Mouse (Mus musculus): ENCODE measurements around the gene Ccdc65.
A peak's percentile ranks its signal among the peaks of the same experiment; 100 is the strongest.

Gene Ccdc65

GRCm38 (mm10) chr15:98707766-98708372 is at the start of gene Ccdc65:
Gene Ccdc65, plus strand, starts transcription at chr15:98708207.
- peak; percentile 83 for DNase-seq

GRCm38 (mm10) chr15:98662198-98662566 is 45.8 kb upstream of the Ccdc65 start:
- no peak for DNase-seq

GRCm38 (mm10) chr15:98662567-98663545 is 45.2 kb upstream of the Ccdc65 start, which contains the start of gene Ddx23:
Gene Ddx23, minus strand, starts transcription at chr15:98662894.
- DNase-seq = peak; percentile 91

GRCm38 (mm10) chr15:98664042-98664907 is 43.7 kb upstream of the Ccdc65 start:
- no peak for DNase-seq

DNA sequence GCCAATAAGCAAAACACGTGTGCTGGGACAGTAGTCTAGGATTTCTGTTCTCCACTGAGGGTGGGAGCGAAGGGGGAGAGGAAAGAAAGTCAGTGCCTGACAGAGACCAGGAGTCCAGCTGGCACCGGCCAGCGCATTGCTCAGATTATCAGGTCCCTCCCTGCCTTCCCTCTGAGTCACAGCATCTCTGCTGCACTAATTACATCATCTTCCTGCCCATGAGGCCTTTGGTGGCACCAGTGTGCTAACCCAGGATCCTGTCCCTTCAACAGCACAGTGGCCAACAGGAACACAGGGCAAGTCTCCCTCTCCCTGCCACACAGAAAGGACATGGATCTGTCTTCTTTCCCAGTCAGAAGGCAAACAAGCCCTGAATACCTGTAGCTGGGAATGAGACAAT is 35.4 kb upstream of the Ccdc65 start:
- no peak for DNase-seq

DNA sequence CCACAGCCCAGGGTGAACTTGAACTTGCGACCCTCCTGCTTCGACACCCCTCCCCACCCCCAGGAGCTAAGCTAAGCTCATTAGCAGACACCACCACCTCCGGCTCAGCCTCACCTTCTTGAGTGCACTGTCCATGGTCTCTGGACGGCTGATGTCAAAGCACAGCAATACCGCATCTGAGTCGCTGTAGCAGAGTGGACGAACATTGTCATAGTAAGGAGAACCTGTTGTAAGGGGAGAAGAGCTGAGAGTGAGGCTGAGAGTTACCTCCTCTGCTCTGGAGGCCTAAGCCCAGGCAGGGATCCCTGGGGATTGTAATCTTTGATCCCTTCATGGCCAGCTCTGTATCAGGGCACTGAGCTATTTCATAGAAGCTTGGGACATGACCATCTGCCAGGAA is 34.3 kb upstream of the Ccdc65 start:
- DNase-seq = no peak

DNA sequence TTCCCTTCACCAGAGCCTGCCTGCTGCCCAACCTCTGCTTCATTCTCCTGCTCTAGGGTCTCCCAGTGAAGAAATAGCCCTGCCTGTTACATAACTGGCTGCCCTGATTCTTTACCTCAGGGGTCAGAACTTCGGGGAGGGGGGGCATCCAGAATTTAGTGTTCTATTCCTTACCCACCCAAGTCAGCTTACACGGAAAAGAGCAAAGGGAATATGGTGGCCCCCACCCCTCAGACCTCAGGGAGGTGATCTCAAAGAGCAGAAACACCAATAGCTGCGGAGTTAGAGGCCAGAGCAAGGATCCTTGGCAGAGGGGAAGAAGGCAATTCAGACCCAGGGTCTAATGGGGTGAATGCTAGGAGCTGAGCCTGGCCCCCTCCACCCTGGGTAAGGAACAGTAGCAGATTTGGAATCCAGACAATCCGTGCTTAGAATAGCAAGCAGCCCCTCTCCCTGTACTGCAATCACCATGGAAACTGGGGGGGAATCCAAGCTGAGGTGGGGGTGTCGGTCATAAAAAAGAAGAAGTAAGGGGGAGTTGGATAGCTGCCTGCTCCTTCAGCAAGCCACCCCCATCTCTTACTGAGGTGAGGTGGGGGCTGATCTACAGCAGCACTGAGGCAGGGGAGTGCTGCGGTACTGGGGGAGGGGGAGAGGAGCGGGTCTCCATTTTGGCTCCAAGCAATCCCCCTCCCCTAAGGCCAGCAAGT is 33.6 kb upstream of the Ccdc65 start:
- no peak for DNase-seq

DNA sequence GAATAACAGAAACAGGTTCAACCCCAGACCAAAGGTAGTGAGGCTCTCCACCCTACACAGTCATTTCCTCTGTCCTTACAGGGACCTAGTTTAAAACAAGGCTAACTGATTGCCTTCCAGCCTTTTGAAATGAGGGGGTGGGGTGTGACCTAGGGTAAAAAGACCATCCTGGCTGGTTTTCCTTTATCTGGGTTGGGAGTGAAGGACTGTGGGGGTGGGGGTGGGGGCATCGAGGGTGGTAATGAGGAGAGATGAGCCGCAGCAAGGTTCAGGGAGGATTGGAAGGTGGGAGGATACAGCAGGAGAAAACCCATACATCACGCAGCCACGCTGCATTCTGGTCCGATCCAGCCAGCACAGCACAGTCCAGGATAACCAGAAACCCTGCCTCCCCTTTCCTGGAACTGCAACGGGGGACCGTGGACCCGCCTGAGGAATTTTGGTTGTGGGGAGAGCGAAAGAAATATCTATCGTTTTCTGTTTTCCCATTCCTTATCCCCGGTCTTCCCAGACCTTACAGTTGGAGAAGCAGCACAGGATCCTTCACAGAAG is 32.9 kb upstream of the Ccdc65 start:
- no peak for DNase-seq

DNA sequence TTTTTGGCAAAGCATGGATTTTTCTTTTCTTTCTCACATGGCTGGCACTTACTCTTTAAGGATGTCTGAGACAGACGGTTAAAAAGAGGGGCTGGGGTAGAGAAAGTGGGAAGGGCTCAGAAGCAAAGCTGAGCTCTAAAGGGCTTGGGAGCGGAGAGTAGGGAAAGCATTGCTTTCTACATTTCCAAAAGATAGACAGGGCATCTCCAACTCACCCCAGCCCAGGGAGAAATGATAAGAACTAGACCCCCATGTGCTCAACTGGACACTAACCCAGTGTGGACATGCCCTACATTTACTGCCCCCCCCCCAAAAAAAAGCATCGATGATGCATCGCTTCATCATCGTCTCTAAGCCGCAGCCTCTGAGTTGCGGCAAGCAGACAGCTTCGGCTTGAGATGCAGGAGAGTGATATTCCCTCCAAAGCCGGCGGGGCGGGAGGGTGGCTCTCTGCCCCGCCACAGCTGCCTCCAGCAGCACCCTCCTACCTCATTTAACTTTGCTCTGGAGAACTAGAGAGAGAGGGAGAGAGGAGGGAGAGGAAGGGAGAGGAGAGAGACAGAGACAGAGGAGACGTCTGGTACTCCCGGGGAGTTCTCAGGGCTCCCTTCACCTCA is 32.3 kb upstream of the Ccdc65 start:
- no peak for DNase-seq

GRCm38 (mm10) chr15:98676471-98676870 is 31.5 kb upstream of the Ccdc65 start:
- DNase-seq = peak; percentile 63

DNA sequence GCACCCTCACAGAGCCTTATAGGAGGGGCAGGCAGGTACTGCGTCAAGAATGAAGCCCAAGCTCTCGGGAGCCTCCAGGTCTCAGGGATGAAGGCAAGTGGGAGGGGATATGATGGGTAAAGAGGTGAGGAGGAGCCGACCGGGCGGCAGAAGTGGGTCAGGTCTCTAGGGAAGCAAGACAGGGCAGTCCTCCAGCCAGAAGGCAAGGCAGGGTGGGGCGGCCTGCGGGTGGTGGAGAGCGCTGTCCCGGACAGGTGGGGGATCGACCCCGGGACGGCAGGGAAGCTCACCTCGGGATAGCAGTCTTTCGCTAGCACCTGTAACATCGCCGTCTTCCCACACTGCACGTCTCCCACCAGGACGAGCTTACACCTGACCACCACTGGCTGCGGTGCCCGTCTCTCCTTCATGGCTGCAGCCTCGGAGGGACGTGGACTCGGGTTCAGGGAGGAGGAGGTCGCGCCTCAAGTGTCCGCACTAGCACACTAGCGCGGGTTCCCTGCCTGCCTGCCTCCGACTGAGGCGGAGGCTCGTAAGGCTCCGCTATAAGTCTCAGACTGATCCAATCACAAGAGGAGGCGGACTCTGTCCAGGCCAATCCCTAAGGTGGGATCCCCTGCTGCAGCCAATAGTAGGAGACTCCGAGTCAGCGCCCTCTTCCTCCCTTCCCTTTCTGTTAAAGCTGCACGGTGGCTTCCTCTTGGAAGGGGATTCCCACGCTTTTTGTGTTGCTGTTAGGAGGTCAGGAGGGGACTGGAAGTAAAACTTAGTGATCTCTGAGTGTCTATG is 30.9 kb upstream of the Ccdc65 start, which contains the start of gene Rnd1:
Rnd1 (minus strand) TSS at position 522 of the 789 bp plus-strand sequence.
- DNase-seq = peak; percentile 91

DNA sequence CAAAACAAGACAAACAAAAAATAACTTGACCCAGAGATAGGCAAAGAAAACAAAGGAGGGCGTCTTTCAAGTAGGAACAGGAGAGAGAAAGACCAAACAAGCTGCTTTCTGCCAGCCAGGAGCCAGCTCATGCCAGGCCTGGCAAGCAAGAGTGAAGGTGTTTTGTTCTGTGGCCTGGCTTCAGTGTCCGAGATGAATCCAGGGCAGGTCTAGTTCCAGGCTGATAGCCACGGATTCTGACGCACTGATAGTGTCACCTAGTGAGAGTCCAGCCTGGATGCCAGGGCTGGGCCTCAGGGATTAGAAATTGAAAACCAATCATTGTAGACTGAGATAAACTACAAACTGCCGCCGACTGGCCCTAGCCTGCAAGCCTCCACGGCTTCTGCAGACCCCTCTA is 30.0 kb upstream of the Ccdc65 start:
- no peak for DNase-seq

- DNase-seq = no peak
Measured at GRCm38 (mm10) chr15:98680660-98681059, 27.3 kb upstream of the Ccdc65 start.

- no peak for DNase-seq
Measured at GRCm38 (mm10) chr15:98681633-98682032, 26.4 kb upstream of the Ccdc65 start.

DNA sequence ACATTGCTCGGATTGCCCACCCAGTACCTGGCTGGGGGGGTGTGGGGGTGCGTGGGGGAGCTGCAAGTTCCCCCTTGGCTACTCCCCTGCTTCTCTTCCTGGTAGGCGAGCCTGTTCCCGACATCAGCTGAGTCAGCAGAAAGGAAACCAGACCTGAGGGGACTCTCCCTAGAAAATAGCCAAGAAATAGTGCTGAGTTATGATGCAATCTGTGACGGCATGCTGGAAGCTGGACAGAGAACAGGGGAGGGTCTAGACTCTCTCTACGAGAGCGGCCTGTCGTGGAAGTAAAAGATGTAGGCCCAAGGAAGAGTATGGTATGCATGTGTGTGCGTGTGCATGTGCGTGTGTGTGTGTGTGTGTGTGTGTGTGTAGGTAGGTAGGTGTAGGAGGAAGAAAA is 24.8 kb upstream of the Ccdc65 start:
- no peak for DNase-seq

DNA sequence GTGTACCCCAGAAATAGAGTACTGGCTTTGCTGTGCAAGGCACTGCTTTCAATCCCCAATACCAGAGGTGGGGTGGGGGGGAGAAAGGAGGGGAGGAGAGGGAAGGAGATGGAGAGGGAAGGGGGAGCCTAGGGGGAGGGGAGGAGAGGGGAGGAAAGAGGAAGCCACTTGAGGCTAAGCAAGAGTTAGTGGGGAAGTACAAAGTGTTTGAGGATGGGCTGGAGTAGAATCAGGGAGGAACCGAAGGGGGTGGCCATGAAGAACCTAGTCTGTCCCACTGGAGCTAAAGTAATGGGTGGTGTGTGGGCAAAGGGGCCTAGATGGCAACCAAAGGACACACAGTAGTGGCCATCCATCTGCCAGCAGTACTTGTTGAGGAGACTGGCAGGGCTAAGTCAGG is 24.3 kb upstream of the Ccdc65 start:
- no peak for DNase-seq

DNA sequence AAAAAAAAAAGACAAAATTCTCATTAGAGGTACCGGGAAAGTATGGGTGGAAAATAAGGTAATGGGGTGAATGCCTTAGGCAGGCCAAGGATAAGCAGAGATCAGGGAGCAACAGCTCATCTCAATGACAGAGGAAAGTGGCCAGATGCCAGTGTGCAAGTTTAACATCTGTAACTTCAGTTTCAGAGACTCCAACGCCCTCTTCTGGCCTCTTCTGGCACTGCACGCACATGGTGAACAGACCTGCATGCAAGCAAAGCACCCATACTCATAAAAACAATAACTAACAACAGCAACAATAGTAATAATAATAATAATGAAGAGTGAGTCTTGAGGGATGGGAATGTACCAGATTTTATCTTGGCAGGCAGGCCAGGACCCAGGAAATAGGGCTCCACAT is 22.1 kb upstream of the Ccdc65 start:
- no peak for DNase-seq

- no peak for DNase-seq
Measured at GRCm38 (mm10) chr15:98689682-98690081, 18.3 kb upstream of the Ccdc65 start.

DNA sequence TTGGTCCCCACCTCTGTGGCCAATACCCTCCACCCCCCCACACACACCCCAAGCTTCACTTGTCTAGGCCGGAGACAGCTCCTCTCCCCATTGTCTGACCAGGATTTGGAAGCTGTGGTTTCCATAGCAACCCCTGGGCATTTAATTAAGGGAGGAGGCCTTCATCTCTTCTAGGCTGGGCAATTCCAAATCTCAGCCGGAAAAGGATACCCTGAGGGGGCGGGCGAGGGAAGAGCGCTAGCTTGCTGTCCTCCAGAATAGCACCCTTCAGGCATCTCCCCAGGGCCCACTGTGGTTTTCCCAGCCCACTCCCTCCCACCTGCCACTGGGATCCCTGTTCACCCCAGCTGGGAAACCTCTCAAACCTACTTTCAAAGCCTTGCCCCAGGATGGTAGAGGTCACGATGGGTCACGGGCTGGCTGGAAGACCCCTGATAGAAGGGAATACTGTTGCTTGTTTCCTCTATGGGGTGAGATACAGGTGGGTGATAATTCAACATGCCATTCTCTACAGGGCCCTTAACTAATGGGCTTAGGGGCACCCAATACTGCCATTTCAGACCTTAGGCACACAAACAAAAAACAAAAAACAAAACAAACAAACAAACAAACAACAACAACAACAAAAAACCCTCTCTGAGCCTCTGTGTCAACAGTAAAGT is 16.4 kb upstream of the Ccdc65 start:
- no peak for DNase-seq

- no peak for DNase-seq
Measured at GRCm38 (mm10) chr15:98692171-98692715, 15.8 kb upstream of the Ccdc65 start.

Measured in cerebellum, adult 8-10 months (tissue).